Mouse (Mus musculus): ENCODE measurements around the gene Ripply2. TPM values are rescaled to one million over a fixed set of nuclear protein-coding genes. Genes with fewer than 3 reads are reported as not detected.

Gene Ripply2
- polyA plus RNA-seq (2017; shearing (Covaris generic)): not detected

GRCm38 (mm10) chr9:87015288-87015937 lies at the start of gene Ripply2:
TSS of gene Ripply2 (plus strand) at chr9:87015537.

GRCm38 (mm10) chr9:87021778-87022523 lies 6.6 kb downstream of the Ripply2 start, which contains the start of gene Cyb5r4:
TSS of gene Cyb5r4 (plus strand) at chr9:87022014.

Other genes starting within 250 kb of the Ripply2 start
- under 1 TPM; 0.34 to 0.97 TPM for gene Snap91, start 134.9 kb upstream of the Ripply2 start, polyA plus RNA-seq (2017; shearing (Covaris generic))
- 10 to 100 TPM; 62.1 to 89.0 TPM for gene Cyb5r4, start 6.5 kb downstream of the Ripply2 start, polyA plus RNA-seq (2017; shearing (Covaris generic))
- under 1 TPM in 1 of 2 experiments, not detected in 1; 0.22 TPM for gene Mrap2, start 128.8 kb downstream of the Ripply2 start, polyA plus RNA-seq (2017; shearing (Covaris generic))
- 10 to 100 TPM in 1 of 2 experiments, 1 to 10 TPM in 1; 9.2 to 11.1 TPM for gene Cep162, start 240.0 kb downstream of the Ripply2 start, polyA plus RNA-seq (2017; shearing (Covaris generic))

Data from inflammation-experienced regulatory T-cells (primary cell).